Mouse (Mus musculus) kidney, adult 2 months (tissue): ENCODE data around the gene Akip1. TPM values are rescaled to one million over a fixed set of nuclear protein-coding genes. Genes with fewer than 3 reads are reported as not detected.
A peak's percentile ranks its signal among the peaks of the same experiment; 100 is the strongest.

Experiments
- DNase-seq: peaks from one replicate; pipeline ENCODE4 v3.0.0; 2021
- H3K27ac ChIP-seq: fragments of 200-500 bp; 2 replicates; pipeline ENCODE4 v1.5.1; 2012; ENCODE audit warnings: low read depth, low read length, control low read depth, inconsistent platforms; ENCODE audit not compliant: insufficient read depth
- H3K27me3 ChIP-seq: fragments of 200-500 bp; replicated peaks from 2 replicates; pipeline ENCODE4 v1.6.1; 2012; ENCODE audit warnings: mild to moderate bottlenecking, moderate library complexity, low read length, inconsistent platforms; ENCODE audit not compliant: control insufficient read depth, insufficient read depth
- H3K36me3 ChIP-seq: fragments of 200-500 bp; 2 replicates; pipeline ENCODE4 v1.6.1; 2012; ENCODE audit warnings: mild to moderate bottlenecking, moderate library complexity, low read length, inconsistent platforms; ENCODE audit not compliant: control insufficient read depth, insufficient read depth
- H3K4me1 ChIP-seq: fragments of 200-500 bp; 2 replicates; pipeline ENCODE4 v1.6.1; 2011; ENCODE audit warnings: low read length; ENCODE audit not compliant: control insufficient read depth, insufficient read depth
- H3K4me3 ChIP-seq: fragments of 200-500 bp; 2 replicates; pipeline ENCODE4 v1.5.1; 2011; ENCODE audit warnings: mild to moderate bottlenecking, low read depth, low read length, control low read depth; ENCODE audit not compliant: insufficient read depth
- CTCF ChIP-seq: fragments of 200-500 bp; conservative IDR thresholded peaks from 2 replicates; pipeline ENCODE4 v1.5.1; 2011; ENCODE audit warnings: low read depth, mild to moderate bottlenecking, control low read depth, low read length, moderate library complexity, mixed read lengths; ENCODE audit not compliant: insufficient read depth, insufficient read length
- POLR2A ChIP-seq: fragments of 200-500 bp; IDR thresholded peaks from one replicate; pipeline ENCODE4 v1.6.1; 2011; ENCODE audit warnings: low read depth, low read length, control low read depth
- WGBS: fragments of 180-500 bp; shearing (Covaris S2); methylation state at CpG from one replicate; pipeline ENCODE4 v1.1.7; 2018; 5-methylcytosine and 5-hydroxymethylcytosine counted together
- polyA plus RNA-seq: library from polyadenylated mRNA; depleted of rRNA; stranded (reverse); fragments of >200 nt; gene quantifications from 2 replicates; pipeline ENCODE4 v1.2.3, GENCODE M21; 2012

The Akip1 gene
- polyA plus RNA-seq, 1 experiment: 29.8 TPM

DNA sequence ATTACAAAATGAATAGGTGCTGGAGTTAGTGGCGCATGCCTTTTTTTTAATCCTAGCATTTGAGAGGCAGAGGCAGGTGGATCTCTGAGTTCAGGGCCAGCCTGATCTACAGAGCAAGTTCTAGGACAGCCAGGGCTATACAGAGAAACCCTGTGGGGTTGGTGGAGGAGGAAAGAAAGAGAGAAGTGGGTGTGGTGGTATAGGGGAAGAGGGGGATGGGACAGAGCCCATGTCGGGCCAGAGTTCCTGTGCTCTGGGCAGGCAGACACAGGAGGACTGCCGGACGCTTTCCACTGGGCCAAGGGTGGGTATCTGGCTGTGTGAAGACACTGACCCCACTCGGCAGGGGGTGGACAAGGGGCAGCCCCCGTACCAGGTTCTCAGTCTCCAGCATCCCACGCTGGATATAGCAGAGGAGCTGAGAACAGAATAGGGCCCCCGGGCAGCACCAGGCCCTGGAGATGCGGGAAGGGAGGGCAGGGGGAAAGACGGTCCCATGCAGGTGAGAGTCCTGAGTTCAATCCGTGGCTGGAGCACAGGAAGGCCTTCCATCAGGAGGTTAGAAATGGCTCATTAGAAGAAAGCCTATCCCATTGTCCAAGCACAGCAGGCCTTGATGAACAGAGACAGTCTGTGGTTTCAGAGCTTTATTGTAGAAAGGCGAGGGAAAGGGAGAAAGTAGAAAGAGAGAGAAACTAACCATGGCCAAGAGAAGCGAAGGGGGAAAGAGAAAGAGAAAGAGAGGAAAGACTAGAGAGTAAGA, 8.7 kb upstream of the Akip1 start:
- 89% methylated on average over 13 of the region's 13 CpGs for WGBS
- no peaks in the 10 kb centered on the region for H3K4me1 ChIP-seq
- DNase-seq: no peak
- H3K4me3 ChIP-seq: no peak overlapping the region
- no peak overlapping the region for H3K27ac ChIP-seq
- no peaks in the 10 kb centered on the region for H3K36me3 ChIP-seq
- no peak for TF ChIP-seq CTCF
- TF ChIP-seq POLR2A: no peak
- no peaks in the 10 kb centered on the region for H3K27me3 ChIP-seq

DNA sequence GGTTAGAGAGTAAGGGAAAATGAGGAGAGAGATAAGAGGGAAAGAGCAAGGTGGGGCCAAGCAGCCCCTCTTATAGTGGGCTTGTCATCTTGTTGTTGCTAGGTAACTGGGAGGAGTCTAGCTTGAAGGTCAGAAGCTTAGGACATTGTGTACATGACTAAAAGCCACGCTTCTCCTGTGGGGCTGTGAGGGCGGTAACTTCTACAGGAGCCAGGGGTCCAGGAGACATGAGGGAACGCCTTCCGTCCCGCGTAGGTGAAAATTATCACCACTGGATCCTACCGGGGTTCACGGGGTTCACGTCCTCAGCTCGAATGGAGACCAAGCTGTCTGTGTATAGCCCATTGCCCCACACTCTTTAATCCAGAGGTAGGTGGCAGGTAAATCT, 8.2 kb upstream of the Akip1 start:
- Histone ChIP-seq H3K4me3 (no peak overlapping the region), H3K36me3 (no peaks in the 10 kb centered on the region), H3K27me3 (no peaks in the 10 kb centered on the region), H3K27ac (no peak overlapping the region), H3K4me1 (no peaks in the 10 kb centered on the region)
- DNase-seq: no peak
- TF ChIP-seq POLR2A (no peak), CTCF (no peak)
- 95% methylated on average over 10 of the region's 10 CpGs for WGBS

GRCm38 (mm10) chr7:109700213-109700612, 3.3 kb upstream of the Akip1 start:
- peaks cover 9% of the 10 kb centered on the region; the same call in 1 of the 2 replicates for H3K4me1 ChIP-seq
- TF ChIP-seq CTCF: 0 out of 2 replicates have a peak, but pooled peaks have one; percentile 6
- no peak for TF ChIP-seq POLR2A
- no peaks in the 10 kb centered on the region for H3K27me3 ChIP-seq
- H3K27ac ChIP-seq: no peak overlapping the region
- H3K36me3 ChIP-seq: no peaks in the 10 kb centered on the region
- DNase-seq: no peak
- no peak overlapping the region for H3K4me3 ChIP-seq

GRCm38 (mm10) chr7:109702721-109703120, 769 bp upstream of the Akip1 start:
- Histone ChIP-seq H3K4me3 (no peak overlapping the region; the same call in 1 of the 2 replicates), H3K27ac (no peak overlapping the region), H3K27me3 (no peaks in the 10 kb centered on the region), H3K36me3 (no peaks in the 10 kb centered on the region), H3K4me1 (peaks cover 9% of the 10 kb centered on the region; the same call in 1 of the 2 replicates)
- 61% methylated on average over 4 of the region's 4 CpGs for WGBS
- TF ChIP-seq CTCF: no peak
- no peak for TF ChIP-seq POLR2A
- no peak for DNase-seq

DNA sequence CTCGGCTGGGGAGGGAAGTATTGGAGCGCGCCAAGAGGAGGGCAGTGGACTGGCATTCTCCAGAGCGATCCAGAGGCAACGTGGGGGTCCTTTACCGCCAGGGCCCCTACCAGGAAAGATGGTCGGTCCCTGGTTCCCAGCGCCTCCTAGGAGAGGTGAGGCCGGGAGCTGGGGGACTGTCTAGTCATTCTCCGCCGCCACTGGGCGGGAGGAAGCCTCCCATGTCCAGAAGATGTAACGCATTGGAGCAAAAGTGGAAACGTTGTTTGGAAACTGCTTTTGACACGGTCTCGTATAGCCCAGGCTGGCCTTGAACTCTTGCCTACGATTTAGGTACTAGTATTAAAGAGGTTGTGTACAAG, 507 bp downstream of the Akip1 start:
- TF ChIP-seq CTCF (no peak), POLR2A (no peak)
- WGBS: under 1% methylated on average over 17 of the region's 17 CpGs
- H3K36me3 ChIP-seq: no peaks in the 10 kb centered on the region; the same call in 1 of the 2 replicates

GRCm38 (mm10) chr7:109704461-109704860, 971 bp downstream of the Akip1 start:
- DNase-seq: peak; percentile 48
- H3K27ac ChIP-seq: no peak overlapping the region; the same call in 1 of the 2 replicates
- H3K4me3 ChIP-seq: no peak overlapping the region
- peaks cover 9% of the 10 kb centered on the region; the same call in 1 of the 2 replicates for H3K4me1 ChIP-seq
- TF ChIP-seq CTCF (no peak), POLR2A (no peak)
- H3K27me3 ChIP-seq: no peaks in the 10 kb centered on the region
- 36% methylated on average over 3 of the region's 3 CpGs for WGBS
- H3K36me3 ChIP-seq: no peaks in the 10 kb centered on the region; the same call in 1 of the 2 replicates

More for the DNA sequence above, 507 bp downstream of the Akip1 start:
- no peaks in the 10 kb centered on the region for H3K27me3 ChIP-seq
- peaks cover 9% of the 10 kb centered on the region; the same call in 1 of the 2 replicates for H3K4me1 ChIP-seq
- H3K4me3 ChIP-seq: peak overlapping the region; percentile 91
- no peak for DNase-seq
- H3K27ac ChIP-seq: peak overlapping the region; percentile 74

GRCm38 (mm10) chr7:109707023-109707785, 3.7 kb downstream of the Akip1 start:
- TF ChIP-seq POLR2A (no peak), CTCF (peak; percentile 76)
- H3K36me3 ChIP-seq: no peaks in the 10 kb centered on the region; the same call in 1 of the 2 replicates
- 30% methylated on average over 4 of the region's 4 CpGs for WGBS
- no peak overlapping the region for H3K4me3 ChIP-seq
- H3K27ac ChIP-seq: peak overlapping the region; percentile 49; the same call in 1 of the 2 replicates
- H3K4me1 ChIP-seq: peaks cover 9% of the 10 kb centered on the region; the same call in 1 of the 2 replicates
- DNase-seq: peak; percentile 74
- no peaks in the 10 kb centered on the region for H3K27me3 ChIP-seq
